ENCODE assay signal across 13 mouse cellular contexts in the genomic region with DNA sequence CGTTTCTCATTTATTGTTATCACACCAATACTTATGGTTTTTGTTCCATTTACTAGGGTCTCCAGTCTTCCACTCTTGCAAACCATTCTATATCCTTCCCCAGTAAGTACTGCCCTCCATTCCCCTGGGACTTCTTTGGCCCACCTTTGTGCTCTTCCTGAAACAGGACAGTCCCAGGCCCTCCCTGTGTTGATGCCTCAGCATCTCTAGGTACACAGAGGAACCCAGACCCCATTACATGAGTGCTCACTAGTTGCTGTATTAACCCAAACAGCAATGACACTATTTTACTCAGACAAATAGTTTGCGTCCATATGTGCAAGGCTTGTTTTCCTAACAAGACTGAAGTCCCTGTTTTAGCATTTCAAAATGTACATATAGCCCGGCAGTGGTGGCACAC. TPM values are rescaled to one million over a fixed set of nuclear protein-coding genes. Genes with fewer than 3 reads are reported as not detected.
DNase-seq lines count a peak whose midpoint lies in the region; ATAC-seq and TF ChIP-seq lines count a peak whose summit lies in the region.
"Had no signal": no experiment of that assay in that cellular context is flagged by ENCODE, and none has a peak within 500 bp of the region (broad histone marks: within the 10 kb centered on the region; RNA-seq: fewer than 3 reads in every experiment).

No protein-coding gene starts in this region.

- peak overlapping the region; percentile 84; the same call in 1 of the 2 replicates for H3K4me3 ChIP-seq in forebrain, embryonic 10.5 days
- no peak overlapping the region for H3K4me3 ChIP-seq in forebrain, embryonic 11.5 days (ENCODE audit: low read depth, low read length)
- no peak overlapping the region for H3K4me3 ChIP-seq in lung, embryonic 14.5 days (ENCODE audit: low read depth, low read length)
- no peak overlapping the region for H3K4me3 ChIP-seq in lung, adult 2 months (replicated peaks; ENCODE audit: extremely low read depth, low read depth, low read length)
- H3K4me3 ChIP-seq in hindbrain, embryonic 15.5 days, result peak overlapping the region; percentile 94; the same call in 1 of the 2 replicates
- no peak overlapping the region for H3K4me3 ChIP-seq in midbrain, embryonic 15.5 days

- H3K27ac ChIP-seq in forebrain, embryonic 10.5 days, result no peak overlapping the region
- no peak overlapping the region for H3K27ac ChIP-seq in forebrain, embryonic 11.5 days (ENCODE audit: low read depth, low read length)
- H3K27ac ChIP-seq in lung, embryonic 14.5 days (ENCODE audit: low read depth), result no peak overlapping the region
- H3K27ac ChIP-seq in hindbrain, embryonic 15.5 days (replicated peaks), result no peak overlapping the region
- H3K27ac ChIP-seq in midbrain, embryonic 15.5 days, result no peak overlapping the region

- H3K9me3 ChIP-seq in forebrain, embryonic 10.5 days, result no peaks in the 10 kb centered on the region
- no peaks in the 10 kb centered on the region for H3K9me3 ChIP-seq in forebrain, embryonic 11.5 days (ENCODE audit: control insufficient read depth, low read length)
- H3K9me3 ChIP-seq in lung, embryonic 14.5 days (ENCODE audit: low read depth, low read length), result no peaks in the 10 kb centered on the region
- H3K9me3 ChIP-seq in hindbrain, embryonic 15.5 days, result no peaks in the 10 kb centered on the region
- H3K9me3 ChIP-seq in midbrain, embryonic 15.5 days, result no peaks in the 10 kb centered on the region

- H3K27me3 ChIP-seq in forebrain, embryonic 10.5 days (ENCODE audit: poor library complexity, severe bottlenecking), result no peaks in the 10 kb centered on the region
- H3K27me3 ChIP-seq in forebrain, embryonic 11.5 days (ENCODE audit: control insufficient read depth, insufficient read depth, low read length), result no peaks in the 10 kb centered on the region
- H3K27me3 ChIP-seq in lung, embryonic 14.5 days (ENCODE audit: insufficient read depth, low read length), result no peaks in the 10 kb centered on the region
- H3K27me3 ChIP-seq in hindbrain, embryonic 15.5 days, result no peaks in the 10 kb centered on the region
- no peaks in the 10 kb centered on the region for H3K27me3 ChIP-seq in midbrain, embryonic 15.5 days (replicated peaks)

- intact Hi-C loops in gastrocnemius, postnatal 36 days (cut with DNase I), result no loop called here

- no peak overlapping the region; the same call in 1 of the 2 replicates for H3K4me2 ChIP-seq in forebrain, embryonic 11.5 days (ENCODE audit: low read depth, low read length, severe bottlenecking)
- H3K4me2 ChIP-seq in lung, embryonic 14.5 days, result peak overlapping the region; percentile 69
- H3K4me2 ChIP-seq in hindbrain, embryonic 15.5 days, result peak overlapping the region; percentile 73
- H3K4me2 ChIP-seq in midbrain, embryonic 15.5 days, result peak overlapping the region; percentile 74; the same call in 1 of the 2 replicates

- no peak for DNase-seq in forebrain, embryonic 10.5 days (ENCODE audit: extremely low spot score, low spot score)
- DNase-seq in forebrain, embryonic 11.5 days (ENCODE audit: low spot score), result no peak
- DNase-seq in lung, embryonic 14.5 days, result no peak
- DNase-seq in lung, adult 2 months, result no peak
- DNase-seq in gastrocnemius, postnatal 36 days, result no peak
- no peak for DNase-seq in layer of hippocampus, postnatal 10 days (ENCODE audit: low spot score in 2 of 2)
- DNase-seq: embryo, embryonic 11 days; gastrocnemius, postnatal 25 days; kidney, postnatal 25 days; lung, adult 18-20 months; thymus, adult 2 months had no signal

- no peak for TF ChIP-seq POLR2A in lung, adult 2 months (IDR thresholded peaks at IDR 0.05; ENCODE audit: borderline replicate concordance, extremely low read depth, low read depth, low read length)

- no peak for TF ChIP-seq CTCF in lung, embryonic 14.5 days (IDR thresholded peaks at IDR 0.05; ENCODE audit: low read depth)
- no peak for TF ChIP-seq CTCF in lung, adult 2 months (IDR thresholded peaks at IDR 0.05; ENCODE audit: insufficient read depth, low read length)

- H3K36me3 ChIP-seq in forebrain, embryonic 10.5 days (replicated peaks), result peaks cover 4% of the 10 kb centered on the region; the same call in 1 of the 2 replicates
- no peaks in the 10 kb centered on the region for H3K36me3 ChIP-seq in forebrain, embryonic 11.5 days (ENCODE audit: control insufficient read depth, insufficient read depth, low read length)
- H3K36me3 ChIP-seq in lung, embryonic 14.5 days (ENCODE audit: insufficient read depth), result no peaks in the 10 kb centered on the region
- no peaks in the 10 kb centered on the region for H3K36me3 ChIP-seq in hindbrain, embryonic 15.5 days
- H3K36me3 ChIP-seq in midbrain, embryonic 15.5 days (replicated peaks), result no peaks in the 10 kb centered on the region

- 86% methylated on average over 3 of the region's 3 CpGs for WGBS in forebrain, embryonic 10.5 days
- 86% methylated on average over 3 of the region's 3 CpGs for WGBS in forebrain, embryonic 11.5 days
- 79% methylated on average over 3 of the region's 3 CpGs for WGBS in lung, embryonic 14.5 days
- WGBS in lung, adult 2 months, result 77% methylated on average over 3 of the region's 3 CpGs
- 89% methylated on average over 3 of the region's 3 CpGs for WGBS in hindbrain, embryonic 15.5 days
- WGBS in midbrain, embryonic 15.5 days, result 86% methylated on average over 3 of the region's 3 CpGs

- no peak for ATAC-seq in forebrain, embryonic 11.5 days (replicated peaks; ENCODE audit: low FRiP score)
- ATAC-seq in lung, embryonic 14.5 days (ENCODE audit: insufficient read depth), result no peak
- no peak for ATAC-seq in hindbrain, embryonic 15.5 days (ENCODE audit: low FRiP score, low read depth)
- no peak for ATAC-seq in midbrain, embryonic 15.5 days (replicated peaks)

- no peak overlapping the region for H3K9ac ChIP-seq in forebrain, embryonic 11.5 days (ENCODE audit: low read length)
- H3K9ac ChIP-seq in lung, embryonic 14.5 days, result no peak overlapping the region
- H3K9ac ChIP-seq in hindbrain, embryonic 15.5 days, result no peak overlapping the region
- no peak overlapping the region for H3K9ac ChIP-seq in midbrain, embryonic 15.5 days

- peaks cover 27% of the 10 kb centered on the region for H3K4me1 ChIP-seq in forebrain, embryonic 10.5 days
- H3K4me1 ChIP-seq in forebrain, embryonic 11.5 days (replicated peaks; ENCODE audit: control insufficient read depth, insufficient read depth, low read length), result no peaks in the 10 kb centered on the region
- no peaks in the 10 kb centered on the region; the same call in 1 of the 2 replicates for H3K4me1 ChIP-seq in lung, embryonic 14.5 days (ENCODE audit: insufficient read depth)
- no peaks in the 10 kb centered on the region; the same call in 1 of the 2 replicates for H3K4me1 ChIP-seq in lung, adult 2 months (ENCODE audit: control insufficient read depth, insufficient read depth, low read length)
- H3K4me1 ChIP-seq in hindbrain, embryonic 15.5 days (replicated peaks), result peaks cover 16% of the 10 kb centered on the region
- H3K4me1 ChIP-seq in midbrain, embryonic 15.5 days, result peaks cover 21% of the 10 kb centered on the region

RNA-seq across cellular contexts. Expression of a gene that starts 1.6 kb away (rescaled TPM):
- 11.3 and 12.2 TPM in 2 replicates for polyA plus RNA-seq in forebrain, embryonic 10.5 days (2016; fragmentation: Nextera tagmentation; extraction: Ambion mirVana)
- polyA plus RNA-seq in forebrain, embryonic 11.5 days (2014; fragmentation: Nextera tagmentation; extraction: Ambion mirVana), result 17.3 and 18.3 TPM in 2 replicates
- polyA plus RNA-seq in lung, embryonic 14.5 days (2014; fragmentation: Nextera tagmentation; extraction: Ambion mirVana), result 15.0 and 17.9 TPM in 2 replicates
- polyA plus RNA-seq in lung, adult 2 months (2012; rRNA removed), result 1.2 and 1.9 TPM in 2 replicates
- 13.6 and 13.8 TPM in 2 replicates for polyA plus RNA-seq in hindbrain, embryonic 15.5 days (2015; fragmentation: Nextera tagmentation; extraction: Ambion mirVana)
- polyA plus RNA-seq in midbrain, embryonic 15.5 days (2015; fragmentation: Nextera tagmentation; extraction: Ambion mirVana), result 10.8 and 11.2 TPM in 2 replicates
- 10 to 100 TPM; 53.6 to 61.4 TPM for total RNA-seq in gastrocnemius, postnatal 36 days (2021)
- total RNA-seq in layer of hippocampus, postnatal 10 days (2021), result 10 to 100 TPM; 17.3 to 17.7 TPM

RNA-seq across cellular contexts. Expression of a gene that starts 17.0 kb away (rescaled TPM):
- polyA plus RNA-seq in forebrain, embryonic 10.5 days (2016; fragmentation: Nextera tagmentation; extraction: Ambion mirVana), result 131 and 137 TPM in 2 replicates
- polyA plus RNA-seq in forebrain, embryonic 11.5 days (2014; fragmentation: Nextera tagmentation; extraction: Ambion mirVana), result 112 and 146 TPM in 2 replicates
- 120 and 126 TPM in 2 replicates for polyA plus RNA-seq in lung, embryonic 14.5 days (2014; fragmentation: Nextera tagmentation; extraction: Ambion mirVana)
- 0.87 and 1.5 TPM in 2 replicates for polyA plus RNA-seq in lung, adult 2 months (2012; rRNA removed)
- 45.0 and 50.1 TPM in 2 replicates for polyA plus RNA-seq in hindbrain, embryonic 15.5 days (2015; fragmentation: Nextera tagmentation; extraction: Ambion mirVana)
- 43.6 and 49.7 TPM in 2 replicates for polyA plus RNA-seq in midbrain, embryonic 15.5 days (2015; fragmentation: Nextera tagmentation; extraction: Ambion mirVana)
- 10 to 100 TPM; 15.2 to 17.6 TPM for total RNA-seq in gastrocnemius, postnatal 36 days (2021)
- total RNA-seq in layer of hippocampus, postnatal 10 days (2021), result 10 to 100 TPM; 16.3 to 25.7 TPM

RNA-seq across cellular contexts. Expression of a gene that starts 17.1 kb away (rescaled TPM):
- polyA plus RNA-seq in forebrain, embryonic 10.5 days (2016; fragmentation: Nextera tagmentation; extraction: Ambion mirVana), result 54.2 and 58.2 TPM in 2 replicates
- 35.1 and 37.4 TPM in 2 replicates for polyA plus RNA-seq in forebrain, embryonic 11.5 days (2014; fragmentation: Nextera tagmentation; extraction: Ambion mirVana)
- 25.1 and 25.4 TPM in 2 replicates for polyA plus RNA-seq in lung, embryonic 14.5 days (2014; fragmentation: Nextera tagmentation; extraction: Ambion mirVana)
- 6.8 and 8.3 TPM in 2 replicates for polyA plus RNA-seq in lung, adult 2 months (2012; rRNA removed)
- 25.6 and 25.9 TPM in 2 replicates for polyA plus RNA-seq in hindbrain, embryonic 15.5 days (2015; fragmentation: Nextera tagmentation; extraction: Ambion mirVana)
- 22.5 and 24.7 TPM in 2 replicates for polyA plus RNA-seq in midbrain, embryonic 15.5 days (2015; fragmentation: Nextera tagmentation; extraction: Ambion mirVana)
- total RNA-seq in gastrocnemius, postnatal 36 days (2021), result 1 to 10 TPM; 4.5 to 5.0 TPM
- total RNA-seq in layer of hippocampus, postnatal 10 days (2021), result 10 to 100 TPM; 12.6 to 13.5 TPM

Comparison
In these comparisons a context has a peak if more than half of its experiments do, and no peak if none do; other contexts are left out.
1. H3K4me3 ChIP-seq: peak in forebrain, embryonic 10.5 days (single experiment) and hindbrain, embryonic 15.5 days (single experiment); none in forebrain, embryonic 11.5 days (single experiment), lung, embryonic 14.5 days (single experiment), lung, adult 2 months (single experiment) and midbrain, embryonic 15.5 days (single experiment).
2. RNA of a gene that starts 17.0 kb away (polyA plus RNA-seq): 112 to 146 TPM in forebrain, embryonic 11.5 days, 131 to 137 TPM in forebrain, embryonic 10.5 days, 120 to 126 TPM in lung, embryonic 14.5 days, 43.6 to 49.7 TPM in midbrain, embryonic 15.5 days and 45.0 to 50.1 TPM in hindbrain, embryonic 15.5 days; 0.87 to 1.5 TPM in lung, adult 2 months; every median in the first group is over 10 times any median in the second.